Mouse (Mus musculus): ENCODE measurements around the gene Olfr31. TPM values are rescaled to one million over a fixed set of nuclear protein-coding genes. Genes with fewer than 3 reads are reported as not detected.

The Olfr31 gene
- polyA plus RNA-seq, 1 experiment from 2014 or later: not detected

DNA sequence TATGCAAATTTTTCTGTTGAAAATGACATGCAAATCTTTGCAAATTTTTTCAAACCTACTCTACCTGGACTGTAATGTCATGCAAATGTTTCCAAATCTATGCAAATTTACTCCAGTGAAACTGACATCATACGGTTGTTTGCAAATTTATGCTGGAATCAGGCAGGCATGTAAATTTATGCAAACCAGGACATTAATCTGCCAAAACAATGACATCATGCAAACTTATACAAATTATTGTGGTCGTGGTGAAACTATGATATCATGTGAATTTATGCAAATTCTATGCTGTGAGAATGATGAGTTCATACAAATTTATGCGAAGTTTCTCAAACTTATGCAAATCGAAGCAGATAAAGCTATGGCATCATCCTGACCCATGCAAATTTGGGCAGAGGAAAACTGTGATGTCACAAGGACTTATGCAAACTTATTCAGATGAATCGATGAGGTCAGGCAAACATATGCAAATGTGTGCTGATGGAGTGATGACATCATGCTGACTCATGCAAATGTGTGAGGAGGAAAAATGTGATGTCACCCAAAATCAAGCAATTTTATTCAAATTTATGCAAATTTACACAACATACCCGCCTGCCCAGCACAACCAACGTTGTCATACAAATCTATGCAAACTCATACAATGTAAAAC, 30.6 kb downstream of the Olfr31 start:
- no peak overlapping the region for H3K9ac ChIP-seq (ENCODE audit: low read depth, low read length)
- H3K36me3 ChIP-seq (ENCODE audit: control insufficient read depth, insufficient read depth, low read length): peaks cover 6% of the 10 kb centered on the region
- WGBS: 88% methylated on average over 7 of the region's 7 CpGs
- DNase-seq (ENCODE audit: low spot score) (no peak), ATAC-seq (replicated peaks; ENCODE audit: low FRiP score) (no peak)
- no peak overlapping the region for H3K27ac ChIP-seq (ENCODE audit: low read depth, low read length)
- no peaks in the 10 kb centered on the region for H3K27me3 ChIP-seq (replicated peaks; ENCODE audit: control insufficient read depth, insufficient read depth, low read length)
- H3K4me2 ChIP-seq: no peak overlapping the region
- no peak overlapping the region for H3K4me3 ChIP-seq (ENCODE audit: low read depth, low read length)
- peaks cover 59% of the 10 kb centered on the region for H3K9me3 ChIP-seq (ENCODE audit: control insufficient read depth, low read length)
- no peaks in the 10 kb centered on the region for H3K4me1 ChIP-seq (replicated peaks; ENCODE audit: control insufficient read depth, insufficient read depth, low read length)

DNA sequence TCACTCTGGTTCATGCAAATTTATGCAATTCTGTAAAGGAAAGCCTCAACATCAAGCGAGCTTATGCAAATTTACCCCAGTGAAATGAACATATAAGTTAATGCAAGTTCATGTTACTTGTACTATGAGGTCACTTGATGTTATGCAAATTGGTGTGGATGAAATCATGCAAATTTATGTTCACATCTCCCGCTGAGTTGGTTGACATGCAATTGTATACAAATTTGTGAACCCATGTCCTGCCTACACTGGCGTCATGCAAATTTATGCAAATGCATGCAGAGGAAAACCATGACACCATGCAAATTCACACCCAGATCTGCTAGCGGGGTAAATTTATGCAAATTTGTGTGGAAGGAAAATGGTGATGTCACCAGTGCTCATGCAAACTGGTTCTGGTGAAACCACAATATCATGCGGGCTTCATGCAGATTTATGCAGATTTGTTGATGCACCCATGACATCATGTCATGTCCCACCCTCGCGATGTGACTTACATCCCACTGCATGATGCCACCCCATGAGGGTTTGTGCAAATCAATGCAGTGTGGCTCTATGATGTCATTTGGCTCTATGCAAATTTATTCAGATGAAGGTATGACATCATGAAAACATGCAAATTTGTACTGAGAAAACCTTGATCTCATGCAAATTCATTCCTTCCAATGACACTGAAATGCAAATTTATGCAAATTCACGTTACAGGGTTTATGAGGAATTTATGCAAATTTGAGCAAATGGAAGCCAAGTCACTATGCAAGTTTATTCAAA, 31.3 kb downstream of the Olfr31 start:
- Histone ChIP-seq H3K4me3 (ENCODE audit: low read depth, low read length) (no peak overlapping the region), H3K27me3 (replicated peaks; ENCODE audit: control insufficient read depth, insufficient read depth, low read length) (no peaks in the 10 kb centered on the region), H3K4me1 (replicated peaks; ENCODE audit: control insufficient read depth, insufficient read depth, low read length) (no peaks in the 10 kb centered on the region), H3K27ac (ENCODE audit: low read depth, low read length) (no peak overlapping the region), H3K36me3 (ENCODE audit: control insufficient read depth, insufficient read depth, low read length) (peaks cover 6% of the 10 kb centered on the region; the same call in 1 of the 2 replicates), H3K9ac (ENCODE audit: low read depth, low read length) (no peak overlapping the region), H3K9me3 (ENCODE audit: control insufficient read depth, low read length) (peaks cover 54% of the 10 kb centered on the region), H3K4me2 (no peak overlapping the region)
- no peak for ATAC-seq (replicated peaks; ENCODE audit: low FRiP score)
- DNase-seq (ENCODE audit: low spot score): no peak
- WGBS: 91% methylated on average over 8 of the region's 8 CpGs

DNA sequence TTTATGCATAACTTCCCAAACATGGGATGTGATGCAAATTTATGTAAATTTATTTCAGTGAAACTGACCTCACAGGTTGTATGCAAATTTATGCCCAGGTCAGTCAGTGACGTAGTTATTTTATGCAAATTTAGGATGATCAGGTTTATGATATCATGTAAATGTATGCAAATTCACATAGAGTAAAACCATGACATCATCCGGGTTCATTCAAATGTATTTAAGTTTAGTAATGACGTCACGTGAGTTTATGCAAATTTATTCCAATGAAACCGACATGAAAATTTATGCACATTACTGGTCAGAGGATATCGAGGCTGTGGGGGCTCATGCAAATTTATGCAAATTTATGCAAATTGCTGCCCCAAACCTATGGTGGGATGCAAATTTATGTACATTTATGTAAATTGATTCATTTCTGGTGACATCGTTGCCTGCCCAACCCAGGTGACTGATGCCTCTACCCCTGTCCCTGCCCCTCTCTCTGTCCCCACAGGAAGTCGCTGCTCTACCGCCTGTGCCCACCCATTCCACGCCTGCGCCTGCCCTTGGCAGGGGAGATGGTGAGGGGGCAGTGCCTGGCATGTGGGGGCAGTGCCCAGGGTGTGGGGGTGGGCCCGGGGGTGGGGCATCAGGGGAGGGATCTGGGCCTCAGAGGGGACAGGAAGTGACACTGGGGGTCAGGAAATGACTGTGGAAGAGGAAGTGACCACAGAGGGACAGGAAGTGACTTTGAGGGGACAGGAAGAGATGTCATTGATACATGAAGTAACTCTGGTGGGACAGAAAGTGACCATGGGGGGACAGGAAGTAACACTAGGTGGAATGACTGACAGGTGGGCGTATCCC, 32.1 kb downstream of the Olfr31 start:
- DNase-seq (ENCODE audit: low spot score) (no peak), ATAC-seq (replicated peaks; ENCODE audit: low FRiP score) (no peak)
- Histone ChIP-seq H3K4me1 (replicated peaks; ENCODE audit: control insufficient read depth, insufficient read depth, low read length) (no peaks in the 10 kb centered on the region), H3K9me3 (ENCODE audit: control insufficient read depth, low read length) (peaks cover 46% of the 10 kb centered on the region), H3K36me3 (ENCODE audit: control insufficient read depth, insufficient read depth, low read length) (peaks cover 6% of the 10 kb centered on the region; the same call in 1 of the 2 replicates), H3K27ac (ENCODE audit: low read depth, low read length) (no peak overlapping the region), H3K4me3 (ENCODE audit: low read depth, low read length) (no peak overlapping the region), H3K9ac (ENCODE audit: low read depth, low read length) (no peak overlapping the region), H3K4me2 (no peak overlapping the region), H3K27me3 (replicated peaks; ENCODE audit: control insufficient read depth, insufficient read depth, low read length) (no peaks in the 10 kb centered on the region)
- WGBS: 94% methylated on average over 13 of the region's 13 CpGs

DNA sequence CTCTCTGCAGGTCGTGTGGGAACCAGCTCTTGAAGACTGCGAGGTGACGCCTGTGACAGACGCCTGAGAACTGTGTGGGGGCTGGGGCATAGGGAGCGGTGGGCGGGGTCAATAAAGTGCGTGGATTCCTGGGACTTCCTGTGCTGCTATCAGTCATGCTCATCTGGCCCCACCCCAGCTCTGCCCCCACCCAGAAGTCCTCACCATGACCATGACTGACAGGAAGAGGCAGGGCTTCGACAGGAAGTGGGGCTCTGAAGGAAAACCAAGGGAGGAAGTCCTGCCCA, 32.7 kb downstream of the Olfr31 start:
- no peaks in the 10 kb centered on the region for H3K4me1 ChIP-seq (replicated peaks; ENCODE audit: control insufficient read depth, insufficient read depth, low read length)
- H3K27ac ChIP-seq (ENCODE audit: low read depth, low read length): no peak overlapping the region
- H3K9ac ChIP-seq (ENCODE audit: low read depth, low read length): no peak overlapping the region
- 83% methylated on average over 8 of the region's 8 CpGs for WGBS
- no peaks in the 10 kb centered on the region for H3K27me3 ChIP-seq (replicated peaks; ENCODE audit: control insufficient read depth, insufficient read depth, low read length)
- H3K36me3 ChIP-seq (ENCODE audit: control insufficient read depth, insufficient read depth, low read length): peaks cover 2% of the 10 kb centered on the region; the same call in 1 of the 2 replicates
- 0 out of 2 replicates have a peak, but pooled peaks have one; percentile 33 for ATAC-seq (replicated peaks; ENCODE audit: low FRiP score)
- peaks cover 40% of the 10 kb centered on the region for H3K9me3 ChIP-seq (ENCODE audit: control insufficient read depth, low read length)
- no peak overlapping the region for H3K4me2 ChIP-seq
- DNase-seq (ENCODE audit: low spot score): no peak
- no peak overlapping the region for H3K4me3 ChIP-seq (ENCODE audit: low read depth, low read length)

Other genes with a start within 250 kb of the Olfr31 start
- gene Psmd6, start 201.8 kb upstream of the Olfr31 start, polyA plus RNA-seq (2014; fragmentation: Nextera tagmentation; extraction: Ambion mirVana): 272 and 287 TPM in 2 replicates
- gene Olfr720, start 136.0 kb upstream of the Olfr31 start, polyA plus RNA-seq (2014; fragmentation: Nextera tagmentation; extraction: Ambion mirVana): not detected in 2 replicates
- 2.8 and 3.3 TPM in 2 replicates for gene Il3ra, start 23.4 kb downstream of the Olfr31 start, polyA plus RNA-seq (2014; fragmentation: Nextera tagmentation; extraction: Ambion mirVana)
- gene Olfr721-ps1, start 78.5 kb downstream of the Olfr31 start, polyA plus RNA-seq (2014; fragmentation: Nextera tagmentation; extraction: Ambion mirVana): not detected in 2 replicates

All from liver, embryonic 11.5 days (tissue).